Mouse (Mus musculus): ENCODE data around the gene Gm16405.
"Not testable (repeated sequence)": the region's sequence is repeated elsewhere in the genome, so short reads cannot be mapped to it uniquely, and the experiment has no call there.

The Gm16405 gene

GRCm38 (mm10) chrX:54530908-54531307 is at the start of gene Gm16405:
Gene Gm16405 (plus strand): TSS chrX:54531208.
- CTCF ChIA-PET = not testable (repeated sequence)

All from spleen, embryonic (tissue).